Mouse (Mus musculus): Measurements from ENCODE around the gene Otud7a.

The Otud7a gene

GRCm38 (mm10) chr7:63444484-63445345, at the start of gene Otud7a:
Gene Otud7a (plus strand): TSS chr7:63444751.
- peak; percentile 86 to 87 for DNase-seq (ENCODE audit: low spot score in 2 of 2)

- DNase-seq (ENCODE audit: low spot score in 2 of 2): no peak
These were observed 38.6 kb upstream of the Otud7a start for GRCm38 (mm10) chr7:63405988-63406387.

GRCm38 (mm10) chr7:63445346-63445700, 772 bp downstream of the Otud7a start:
- DNase-seq (ENCODE audit: low spot score in 2 of 2): peak in 1 of 2 experiments; percentile 34

GRCm38 (mm10) chr7:63446951-63447350, 2.4 kb downstream of the Otud7a start:
- DNase-seq (ENCODE audit: low spot score in 2 of 2): no peak

GRCm38 (mm10) chr7:63455228-63455627, 10.7 kb downstream of the Otud7a start:
- no peak for DNase-seq (ENCODE audit: low spot score in 2 of 2)

- no peak for DNase-seq (ENCODE audit: low spot score in 2 of 2)
These were observed 17.7 kb downstream of the Otud7a start for GRCm38 (mm10) chr7:63462234-63462633.

GRCm38 (mm10) chr7:63462684-63463083, 18.1 kb downstream of the Otud7a start:
- peak; percentile 23 to 38 for DNase-seq (ENCODE audit: low spot score in 2 of 2)

GRCm38 (mm10) chr7:63466729-63467128, 22.2 kb downstream of the Otud7a start:
- no peak for DNase-seq (ENCODE audit: low spot score in 2 of 2)

GRCm38 (mm10) chr7:63468258-63468657, 23.7 kb downstream of the Otud7a start:
- peak in 1 of 2 experiments; percentile 42 for DNase-seq (ENCODE audit: low spot score in 2 of 2)

GRCm38 (mm10) chr7:63483091-63483490, 38.5 kb downstream of the Otud7a start:
- no peak for DNase-seq (ENCODE audit: low spot score in 2 of 2)

GRCm38 (mm10) chr7:63497051-63497547, 52.5 kb downstream of the Otud7a start:
- no peak for DNase-seq (ENCODE audit: low spot score in 2 of 2)

- no peak for DNase-seq (ENCODE audit: low spot score in 2 of 2)
These were observed 59.7 kb downstream of the Otud7a start for GRCm38 (mm10) chr7:63504202-63504601.

- DNase-seq (ENCODE audit: low spot score in 2 of 2): no peak
These were observed 63.5 kb downstream of the Otud7a start for GRCm38 (mm10) chr7:63508079-63508478.

GRCm38 (mm10) chr7:63509825-63510224, 65.3 kb downstream of the Otud7a start:
- DNase-seq (ENCODE audit: low spot score in 2 of 2): no peak

- DNase-seq (ENCODE audit: low spot score in 2 of 2): no peak
These were observed 66.9 kb downstream of the Otud7a start for GRCm38 (mm10) chr7:63511458-63511857.

GRCm38 (mm10) chr7:63512561-63512960, 68.0 kb downstream of the Otud7a start:
- DNase-seq (ENCODE audit: low spot score in 2 of 2): no peak

GRCm38 (mm10) chr7:63516141-63516895, 71.8 kb downstream of the Otud7a start:
- no peak for DNase-seq (ENCODE audit: low spot score in 2 of 2)

- no peak for DNase-seq (ENCODE audit: low spot score in 2 of 2)
These were observed 75.7 kb downstream of the Otud7a start for GRCm38 (mm10) chr7:63520299-63520698.

GRCm38 (mm10) chr7:63522403-63522802, 77.9 kb downstream of the Otud7a start:
- no peak for DNase-seq (ENCODE audit: low spot score in 2 of 2)

- no peak for DNase-seq (ENCODE audit: low spot score in 2 of 2)
These were observed 78.5 kb downstream of the Otud7a start for GRCm38 (mm10) chr7:63523051-63523450.

GRCm38 (mm10) chr7:63540293-63540692, 95.7 kb downstream of the Otud7a start:
- DNase-seq (ENCODE audit: low spot score in 2 of 2): no peak

- peak; percentile 37 to 54 for DNase-seq (ENCODE audit: low spot score in 2 of 2)
These were observed 109.9 kb downstream of the Otud7a start for GRCm38 (mm10) chr7:63554457-63554856.

- no peak for DNase-seq (ENCODE audit: low spot score in 2 of 2)
These were observed 111.8 kb downstream of the Otud7a start for GRCm38 (mm10) chr7:63556324-63556723.
